20 mouse cellular contexts compared by ENCODE assay signal in genomic region chr5:50015147-50015697, GRCm38 (mm10). TPM values are rescaled to one million over a fixed set of nuclear protein-coding genes. Genes with fewer than 3 reads are reported as not detected.
A peak's percentile ranks its signal among the peaks of the same experiment; 100 is the strongest.
DNase-seq lines count a peak whose midpoint lies in the region; ATAC-seq and TF ChIP-seq lines count a peak whose summit lies in the region.
"Had no signal": no experiment of that assay in that cellular context is flagged by ENCODE, and none has a peak within 500 bp of the region (broad histone marks: within the 10 kb centered on the region; RNA-seq: fewer than 3 reads in every experiment).

No protein-coding gene starts in this region.

- peak; percentile 37 to 57; a peak in 2 of 4 replicates for TF ChIP-seq EP300 in MEL (IDR thresholded peaks at IDR 0.05; ENCODE audit: low read depth in 1 of 2, low read length in 2 of 2)

- H3K9me3 ChIP-seq in hindbrain, embryonic 13.5 days, result no peaks in the 10 kb centered on the region
- no peaks in the 10 kb centered on the region for H3K9me3 ChIP-seq in hindbrain, embryonic 16.5 days (ENCODE audit: control insufficient read depth, low read length)
- no peaks in the 10 kb centered on the region for H3K9me3 ChIP-seq in MEL (replicated peaks; ENCODE audit: insufficient read depth, low read length)
- H3K9me3 ChIP-seq in embryonic facial prominence, embryonic 14.5 days (ENCODE audit: control insufficient read depth, low read length), result no peaks in the 10 kb centered on the region
- no peaks in the 10 kb centered on the region for H3K9me3 ChIP-seq in liver, embryonic 13.5 days (replicated peaks)
- H3K9me3 ChIP-seq in kidney, embryonic 15.5 days (replicated peaks), result no peaks in the 10 kb centered on the region
- H3K9me3 ChIP-seq: embryonic facial prominence, embryonic 12.5 days; heart, embryonic 10.5 days had no signal

- H3K27me3 ChIP-seq in hindbrain, embryonic 13.5 days, result no peaks in the 10 kb centered on the region
- no peaks in the 10 kb centered on the region for H3K27me3 ChIP-seq in hindbrain, embryonic 16.5 days (replicated peaks; ENCODE audit: control insufficient read depth, insufficient read depth, low read length)
- H3K27me3 ChIP-seq in MEL (ENCODE audit: control insufficient read depth in 1 of 2, insufficient read depth in 2 of 2, low read length in 2 of 2), result no peaks in the 10 kb centered on the region
- H3K27me3 ChIP-seq in embryonic facial prominence, embryonic 14.5 days (replicated peaks; ENCODE audit: control insufficient read depth, insufficient read depth, low read length), result no peaks in the 10 kb centered on the region
- no peaks in the 10 kb centered on the region for H3K27me3 ChIP-seq in liver, embryonic 13.5 days
- H3K27me3 ChIP-seq in kidney, embryonic 15.5 days, result no peaks in the 10 kb centered on the region
- H3K27me3 ChIP-seq: embryonic facial prominence, embryonic 12.5 days had no signal

- 61% methylated on average over 5 of the region's 5 CpGs for WGBS in hindbrain, embryonic 13.5 days
- 63% methylated on average over 5 of the region's 5 CpGs for WGBS in hindbrain, embryonic 16.5 days
- WGBS in embryonic facial prominence, embryonic 14.5 days, result 44% methylated on average over 5 of the region's 5 CpGs
- WGBS in liver, embryonic 13.5 days (ENCODE audit: insufficient replicate concordance), result 29% methylated on average over 5 of the region's 5 CpGs
- 74% methylated on average over 5 of the region's 5 CpGs for WGBS in kidney, embryonic 15.5 days

- no peak for TF ChIP-seq RAD21 in MEL (IDR thresholded peaks at IDR 0.05; ENCODE audit: low read depth, low read length)

- ATAC-seq in hindbrain, embryonic 13.5 days (ENCODE audit: low FRiP score), result no peak
- ATAC-seq in hindbrain, embryonic 16.5 days, result no peak
- peak; percentile 68 for ATAC-seq in embryonic facial prominence, embryonic 14.5 days (ENCODE audit: low read depth)
- peak; percentile 76 for ATAC-seq in liver, embryonic 13.5 days (ENCODE audit: low read depth)
- ATAC-seq in kidney, embryonic 15.5 days (replicated peaks; ENCODE audit: low FRiP score), result no peak

- TF ChIP-seq CTCF in MEL (IDR thresholded peaks at IDR 0.05 in 2 of 3, conservative IDR thresholded peaks at IDR 0.05 in 1 of 3; ENCODE audit: control insufficient read depth in 1 of 3, insufficient read depth in 1 of 3, low read depth in 2 of 3, low read length in 3 of 3, poor library complexity in 1 of 3, severe bottlenecking in 1 of 3), result no peak

- H3K4me1 ChIP-seq in hindbrain, embryonic 13.5 days (replicated peaks), result peaks cover 8% of the 10 kb centered on the region
- H3K4me1 ChIP-seq in hindbrain, embryonic 16.5 days (ENCODE audit: control insufficient read depth, insufficient read depth, low read depth, low read length), result no peaks in the 10 kb centered on the region
- H3K4me1 ChIP-seq in MEL (ENCODE audit: control insufficient read depth in 1 of 2, insufficient read depth in 2 of 2, low read length in 2 of 2), result no peaks in the 10 kb centered on the region; a peak in 1 of 4 replicates
- H3K4me1 ChIP-seq in embryonic facial prominence, embryonic 14.5 days (ENCODE audit: control insufficient read depth, insufficient read depth, low read length), result peaks cover 10% of the 10 kb centered on the region; the same call in 1 of the 2 replicates
- peaks cover 31% of the 10 kb centered on the region for H3K4me1 ChIP-seq in liver, embryonic 13.5 days (replicated peaks)
- peaks cover 7% of the 10 kb centered on the region; the same call in 1 of the 2 replicates for H3K4me1 ChIP-seq in kidney, embryonic 15.5 days
- H3K4me1 ChIP-seq: heart, embryonic 10.5 days had no signal

- H3K79me2 ChIP-seq in MEL (ENCODE audit: control insufficient read depth, insufficient read depth, low read length, poor library complexity), result no peaks in the 10 kb centered on the region

- DNase-seq in MEL (ENCODE audit: low read depth, low spot score), result peak; percentile 38
- DNase-seq in embryonic facial prominence, embryonic 14.5 days (ENCODE audit: low spot score), result peak; percentile 65
- peak; percentile 10 for DNase-seq in liver, embryonic 13.5 days
- DNase-seq in left cerebral cortex, adult 9 months (ENCODE audit: low spot score in 2 of 2), result no peak
- DNase-seq in lung, postnatal 36 days, result no peak
- DNase-seq: adrenal gland, postnatal 10 days; cerebellum, adult 9-11 months; gastrocnemius, postnatal 36 days; layer of hippocampus, postnatal 36 days; left cerebral cortex, postnatal 4 days; lung, postnatal 14 days; right cerebral cortex, postnatal 25 days; thymus, adult 18-20 months had no signal

- H3K36me3 ChIP-seq in hindbrain, embryonic 13.5 days, result peaks cover 16% of the 10 kb centered on the region; the same call in 1 of the 2 replicates
- peaks cover 2% of the 10 kb centered on the region; the same call in 1 of the 2 replicates for H3K36me3 ChIP-seq in hindbrain, embryonic 16.5 days (ENCODE audit: control insufficient read depth, insufficient read depth, low read length)
- peaks cover 0 to 3% of the 10 kb centered on the region in 2 experiments; a peak in 1 of 4 replicates for H3K36me3 ChIP-seq in MEL (ENCODE audit: control insufficient read depth in 1 of 2, insufficient read depth in 2 of 2, low read length in 2 of 2)
- H3K36me3 ChIP-seq in embryonic facial prominence, embryonic 14.5 days (ENCODE audit: control insufficient read depth, insufficient read depth, low read length), result peaks cover 37% of the 10 kb centered on the region
- H3K36me3 ChIP-seq in liver, embryonic 13.5 days, result 0 out of 2 replicates have a peak, but pooled peaks cover 2% of the 10 kb centered on the region
- H3K36me3 ChIP-seq in kidney, embryonic 15.5 days, result peaks cover 39% of the 10 kb centered on the region

- no peak overlapping the region for H3K4me3 ChIP-seq in hindbrain, embryonic 13.5 days
- no peak overlapping the region for H3K4me3 ChIP-seq in hindbrain, embryonic 16.5 days (ENCODE audit: low read length)
- H3K4me3 ChIP-seq in MEL (ENCODE audit: control insufficient read depth in 1 of 2, insufficient read depth in 1 of 2, low read depth in 2 of 2, low read length in 2 of 2), result no peak overlapping the region
- no peak overlapping the region for H3K4me3 ChIP-seq in embryonic facial prominence, embryonic 14.5 days (ENCODE audit: low read depth, low read length)
- no peak overlapping the region for H3K4me3 ChIP-seq in liver, embryonic 13.5 days (replicated peaks)
- no peak overlapping the region for H3K4me3 ChIP-seq in kidney, embryonic 15.5 days (replicated peaks)
- H3K4me3 ChIP-seq: embryonic facial prominence, embryonic 12.5 days; heart, embryonic 10.5 days; myocyte had no signal

- peak overlapping the region; percentile 35; the same call in 1 of the 2 replicates for H3K27ac ChIP-seq in hindbrain, embryonic 13.5 days
- H3K27ac ChIP-seq in hindbrain, embryonic 16.5 days (ENCODE audit: low read depth, low read length), result no peak overlapping the region
- H3K27ac ChIP-seq in MEL (ENCODE audit: control insufficient read depth, low read depth, low read length), result no peak overlapping the region
- no peak overlapping the region for H3K27ac ChIP-seq in embryonic facial prominence, embryonic 14.5 days (replicated peaks; ENCODE audit: low read depth, low read length)
- H3K27ac ChIP-seq in liver, embryonic 13.5 days, result no peak overlapping the region
- H3K27ac ChIP-seq in kidney, embryonic 15.5 days, result no peak overlapping the region
- H3K27ac ChIP-seq: heart, embryonic 10.5 days had no signal

- no peak overlapping the region for H3K9ac ChIP-seq in hindbrain, embryonic 13.5 days
- no peak overlapping the region for H3K9ac ChIP-seq in hindbrain, embryonic 16.5 days (ENCODE audit: low read depth, low read length)
- H3K9ac ChIP-seq in MEL (ENCODE audit: control insufficient read depth, low read depth, low read length, poor library complexity, severe bottlenecking), result no peak overlapping the region
- H3K9ac ChIP-seq in embryonic facial prominence, embryonic 14.5 days (ENCODE audit: low read depth, low read length), result no peak overlapping the region
- no peak overlapping the region for H3K9ac ChIP-seq in liver, embryonic 13.5 days
- H3K9ac ChIP-seq in kidney, embryonic 15.5 days, result no peak overlapping the region
- H3K9ac ChIP-seq: embryonic facial prominence, embryonic 12.5 days had no signal

- TF ChIP-seq POLR2A in MEL (IDR thresholded peaks at IDR 0.05; ENCODE audit: control insufficient read depth in 1 of 2, insufficient read depth in 1 of 2, low read depth in 1 of 2, low read length in 2 of 2, poor library complexity in 1 of 2), result no peak

- no peak overlapping the region for H3K4me2 ChIP-seq in hindbrain, embryonic 13.5 days
- H3K4me2 ChIP-seq in hindbrain, embryonic 16.5 days (ENCODE audit: low read length), result no peak overlapping the region
- no peak overlapping the region for H3K4me2 ChIP-seq in embryonic facial prominence, embryonic 14.5 days (ENCODE audit: low read depth, low read length)
- H3K4me2 ChIP-seq in liver, embryonic 13.5 days, result peak overlapping the region; percentile 38
- no peak overlapping the region for H3K4me2 ChIP-seq in kidney, embryonic 15.5 days
- H3K4me2 ChIP-seq: embryonic facial prominence, embryonic 12.5 days; midbrain, embryonic 11.5 days had no signal

TF ChIP-seq in MEL, 35 proteins besides CTCF, POLR2A, EP300 and RAD21:
- TF ChIP-seq MAFK (IDR thresholded peaks at IDR 0.05; ENCODE audit: borderline replicate concordance, low read depth, low read length) (no peak), GABPA (IDR thresholded peaks at IDR 0.05; ENCODE audit: low read depth, low read length) (no peak), ETS1 (IDR thresholded peaks at IDR 0.05; ENCODE audit: low read depth, low read length) (no peak), POLR2AphosphoS5 (IDR thresholded peaks at IDR 0.05; ENCODE audit: borderline replicate concordance, low read depth, low read length) (no peak), RCOR1 (IDR thresholded peaks at IDR 0.05; ENCODE audit: low read depth, low read length) (peak; percentile 49; the same call in 1 of the 2 replicates), GATA1 (IDR thresholded peaks at IDR 0.05; ENCODE audit: low read depth, low read length) (0 out of 2 replicates have a peak, but pooled peaks have one; percentile 15), TCF12 (IDR thresholded peaks at IDR 0.05; ENCODE audit: low read depth, low read length) (peak; percentile 72)

RNA-seq across cellular contexts. Expression of gene Adgra3, which starts 43.6 kb away (rescaled TPM):
- 17.7 and 19.6 TPM in 2 replicates for polyA plus RNA-seq in hindbrain, embryonic 13.5 days (2015; fragmentation: Nextera tagmentation; extraction: Ambion mirVana)
- polyA plus RNA-seq in hindbrain, embryonic 16.5 days (2015; fragmentation: Nextera tagmentation; extraction: Ambion mirVana), result 6.1 and 13.5 TPM in 2 replicates
- not detected in 2 replicates for total RNA-seq in MEL (2012; rRNA removed)
- polyA plus RNA-seq in MEL (2012; ENCODE audit: insufficient read depth in 1 of 2, insufficient read length in 2 of 2, low read depth in 1 of 2, low replicate concordance in 2 of 2, missing spikeins in 1 of 2), result not detected
- polyA plus RNA-seq in embryonic facial prominence, embryonic 14.5 days (2014; fragmentation: Nextera tagmentation; extraction: Ambion mirVana), result 38.3 and 47.3 TPM in 2 replicates
- polyA plus RNA-seq in liver, embryonic 13.5 days (2015; fragmentation: Nextera tagmentation; extraction: Ambion mirVana), result 4.6 and 4.9 TPM in 2 replicates
- polyA plus RNA-seq in kidney, embryonic 15.5 days (2015; fragmentation: Nextera tagmentation; extraction: Ambion mirVana), result 39.3 and 40.1 TPM in 2 replicates

Comparison
In these comparisons a context has a peak if more than half of its experiments do, and no peak if none do; other contexts are left out.
1. ATAC-seq: peak in embryonic facial prominence, embryonic 14.5 days (single experiment) and liver, embryonic 13.5 days (single experiment); none in hindbrain, embryonic 13.5 days (single experiment), hindbrain, embryonic 16.5 days (single experiment) and kidney, embryonic 15.5 days (single experiment).
2. DNase-seq: peak in MEL (single experiment), embryonic facial prominence, embryonic 14.5 days (single experiment) and liver, embryonic 13.5 days (single experiment); none in left cerebral cortex, adult 9 months (0 of 2) and lung, postnatal 36 days (single experiment).